Comparison of ENCODE assay signal across 26 mouse cellular contexts in genomic region chr2:118495024-118495423, GRCm38 (mm10). TPM values are rescaled to one million over a fixed set of nuclear protein-coding genes. Genes with fewer than 3 reads are reported as not detected.
DNase-seq lines count a peak whose midpoint lies in the region; ATAC-seq lines count a peak whose summit lies in the region.
"Had no signal": no experiment of that assay in that cellular context is flagged by ENCODE, and none has a peak within 500 bp of the region (broad histone marks: within the 10 kb centered on the region; RNA-seq: fewer than 3 reads in every experiment).

No protein-coding gene starts in this region.

- WGBS in heart, embryonic 15.5 days = 68% methylated on average over 9 of the region's 9 CpGs

- H3K4me1 ChIP-seq in heart, embryonic 15.5 days (replicated peaks) = peaks cover 16% of the 10 kb centered on the region

- H3K4me3 ChIP-seq in heart, embryonic 15.5 days = no peak overlapping the region
- H3K4me3 ChIP-seq: embryonic facial prominence, embryonic 15.5 days; heart, embryonic 13.5 days; layer of hippocampus, adult 2 months; limb, embryonic 13.5 days; liver, embryonic 13.5 days; lung, embryonic 15.5 days; midbrain, embryonic 10.5 days had no signal

- no peak for ATAC-seq in heart, embryonic 15.5 days (replicated peaks; ENCODE audit: insufficient number of reproducible peaks, insufficient read depth, low FRiP score, low read depth)
- ATAC-seq: activated CD4-positive, CD25-positive, alpha-beta regulatory T cell, adult 4 months; forebrain, embryonic 16.5 days; intestine, postnatal 0 days had no signal

- H3K4me2 ChIP-seq in heart, embryonic 15.5 days = no peak overlapping the region
- H3K4me2 ChIP-seq: embryonic facial prominence, embryonic 15.5 days; heart, embryonic 13.5 days; limb, embryonic 13.5 days; liver, embryonic 13.5 days; lung, embryonic 15.5 days had no signal

- no peaks in the 10 kb centered on the region for H3K27me3 ChIP-seq in heart, embryonic 15.5 days
- H3K27me3 ChIP-seq: embryonic facial prominence, embryonic 15.5 days; heart, embryonic 13.5 days; limb, embryonic 13.5 days; liver, embryonic 13.5 days; lung, embryonic 15.5 days had no signal

- H3K9me3 ChIP-seq in heart, embryonic 15.5 days (replicated peaks) = no peaks in the 10 kb centered on the region
- H3K9me3 ChIP-seq: embryonic facial prominence, embryonic 15.5 days; heart, embryonic 13.5 days; limb, embryonic 13.5 days; liver, embryonic 13.5 days; lung, embryonic 15.5 days; midbrain, embryonic 10.5 days had no signal

- no peak overlapping the region for H3K9ac ChIP-seq in heart, embryonic 15.5 days
- H3K9ac ChIP-seq: embryonic facial prominence, embryonic 15.5 days; heart, embryonic 13.5 days; limb, embryonic 13.5 days; liver, embryonic 13.5 days; lung, embryonic 15.5 days had no signal

- no peak for DNase-seq in heart, postnatal 14 days
- peak; percentile 47 to 49 for DNase-seq in spleen, postnatal 36 days (ENCODE audit: low spot score in 2 of 2)
- no peak for DNase-seq in spleen, postnatal 14 days (ENCODE audit: low spot score in 2 of 2)
- peak; percentile 71 to 83 for DNase-seq in thymus, adult 18-20 months
- peak; percentile 75 to 89 for DNase-seq in thymus, postnatal 36 days
- DNase-seq in cerebellum, adult 11 months = no peak
- no peak for DNase-seq in embryo, embryonic 10 days (ENCODE audit: low spot score)
- DNase-seq: adrenal gland, postnatal 10 days; cerebellum, adult 8-10 months; cerebellum, postnatal 36 days; gastrocnemius, postnatal 14 days; heart, adult 18-20 months; kidney, postnatal 25 days; liver, embryonic 13.5 days; right cerebral cortex, postnatal 14 days had no signal

- no peaks in the 10 kb centered on the region for H3K36me3 ChIP-seq in heart, embryonic 15.5 days
- H3K36me3 ChIP-seq: embryonic facial prominence, embryonic 15.5 days; heart, embryonic 13.5 days; limb, embryonic 13.5 days; liver, embryonic 13.5 days; lung, embryonic 15.5 days; midbrain, embryonic 10.5 days had no signal

- 0 out of 2 replicates have a peak overlapping the region, but pooled peaks have one; percentile 32 for H3K27ac ChIP-seq in heart, embryonic 15.5 days
- H3K27ac ChIP-seq: embryonic facial prominence, embryonic 15.5 days; heart, embryonic 13.5 days; layer of hippocampus, adult 2 months; limb, embryonic 13.5 days; liver, embryonic 13.5 days; lung, embryonic 15.5 days; macrophage; midbrain, embryonic 10.5 days had no signal

- intact Hi-C loops in heart, postnatal 14 days (cut with DNase I) = no loop called here

RNA-seq across cellular contexts. Expression of gene Srp14, which starts 15.5 kb away (rescaled TPM):
- polyA plus RNA-seq in heart, embryonic 15.5 days (2015; fragmentation: Nextera tagmentation; extraction: Ambion mirVana) = 194 and 204 TPM in 2 replicates
- total RNA-seq in heart, postnatal 14 days (2021) = 100 to 1,000 TPM; 113 to 115 TPM

RNA-seq across cellular contexts. Expression of gene Bmf, which starts 54.5 kb away (rescaled TPM):
- polyA plus RNA-seq in heart, embryonic 15.5 days (2015; fragmentation: Nextera tagmentation; extraction: Ambion mirVana) = 1.9 and 3.8 TPM in 2 replicates
- total RNA-seq in heart, postnatal 14 days (2021) = 10 to 100 TPM; 18.6 to 21.7 TPM

Comparison
In these comparisons a context has a peak if more than half of its experiments do, and no peak if none do; other contexts are left out.
1. DNase-seq: peak in spleen, postnatal 36 days (2 of 2), thymus, adult 18-20 months (2 of 2) and thymus, postnatal 36 days (2 of 2); none in heart, postnatal 14 days (0 of 2), spleen, postnatal 14 days (0 of 2), cerebellum, adult 11 months (single experiment) and embryo, embryonic 10 days (single experiment).